Mouse (Mus musculus) hindbrain, embryonic 12.5 days (tissue): Measurements from ENCODE around the gene Chil3. TPM values are rescaled to one million over a fixed set of nuclear protein-coding genes. Genes with fewer than 3 reads are reported as not detected.

Source experiments
- ATAC-seq: fragments of 200-750 bp; cut with Nextera tagmentation; 2 replicates; pipeline ENCODE4 v1.8.0; 2017; ENCODE audit warnings: moderate TSS enrichment; ENCODE audit not compliant: low FRiP score
- H3K27ac ChIP-seq: fragments of 300-500 bp; sonication (generic); 2 replicates; pipeline ENCODE4 v1.5.1; 2016; ENCODE audit warnings: mild to moderate bottlenecking
- H3K27me3 ChIP-seq: fragments of 300-500 bp; sonication (generic); 2 replicates; pipeline ENCODE4 v1.6.1; 2016; ENCODE audit warnings: mild to moderate bottlenecking
- H3K36me3 ChIP-seq: fragments of 300-500 bp; sonication (generic); 2 replicates; pipeline ENCODE4 v1.6.1; 2016; ENCODE audit warnings: mild to moderate bottlenecking
- H3K4me1 ChIP-seq: fragments of 300-500 bp; sonication (generic); 2 replicates; pipeline ENCODE4 v1.6.1; 2016
- H3K4me2 ChIP-seq: fragments of 300-500 bp; sonication (generic); replicated peaks from 2 replicates; pipeline ENCODE4 v1.6.1; 2016; ENCODE audit warnings: mild to moderate bottlenecking
- H3K4me3 ChIP-seq: fragments of 300-500 bp; sonication (generic); 2 replicates; pipeline ENCODE4 v1.5.1; 2016; ENCODE audit warnings: mild to moderate bottlenecking
- H3K9ac ChIP-seq: fragments of 300-500 bp; sonication (generic); 2 replicates; pipeline ENCODE4 v1.6.1; 2016; ENCODE audit warnings: mild to moderate bottlenecking, moderate library complexity
- H3K9me3 ChIP-seq: fragments of 300-500 bp; sonication (generic); replicated peaks from 2 replicates; pipeline ENCODE4 v1.6.1; 2016; ENCODE audit warnings: mild to moderate bottlenecking
- WGBS: fragments of 180-500 bp; shearing (Covaris S2); methylation state at CpG from one replicate; pipeline ENCODE4 v1.1.7; 2016; 5-methylcytosine and 5-hydroxymethylcytosine counted together
- polyA plus RNA-seq: library from polyadenylated mRNA; unstranded; fragments of >200 nt; fragmentation: Nextera tagmentation; extraction: Ambion mirVana; gene quantifications from 2 replicates; pipeline ENCODE4 v1.2.1, GENCODE M21; 2016

Gene Chil3
- polyA plus RNA-seq, 1 experiment from 2014 or later, result not detected

DNA sequence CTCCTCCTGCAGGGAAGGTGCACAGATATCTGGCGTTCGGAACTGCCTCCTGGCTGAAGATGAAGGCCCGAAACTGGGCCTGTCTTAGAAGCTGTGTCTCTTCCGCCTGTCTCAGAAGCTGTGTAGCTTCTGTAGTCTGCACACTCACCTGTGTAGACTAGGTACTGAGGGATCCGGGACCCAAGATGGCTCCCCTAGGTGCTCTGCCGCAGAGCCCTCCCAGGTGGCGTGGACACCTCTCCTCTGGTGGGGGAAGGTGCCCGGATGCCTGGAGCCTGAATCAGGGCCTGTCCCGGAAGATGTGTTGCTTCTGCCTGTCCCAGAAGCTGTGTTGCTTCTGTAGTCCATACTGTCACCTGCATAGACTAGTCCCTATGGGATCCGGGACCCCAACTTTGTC, 23.3 kb downstream of the Chil3 start:
- H3K27ac ChIP-seq, result no peak overlapping the region
- H3K9ac ChIP-seq, result no peak overlapping the region
- no peaks in the 10 kb centered on the region for H3K27me3 ChIP-seq
- 91% methylated on average over 10 of the region's 10 CpGs for WGBS
- no peak overlapping the region for H3K4me2 ChIP-seq
- no peak for ATAC-seq
- H3K4me3 ChIP-seq, result no peak overlapping the region
- peaks cover 13% of the 10 kb centered on the region for H3K9me3 ChIP-seq
- no peaks in the 10 kb centered on the region for H3K36me3 ChIP-seq
- H3K4me1 ChIP-seq, result no peaks in the 10 kb centered on the region

DNA sequence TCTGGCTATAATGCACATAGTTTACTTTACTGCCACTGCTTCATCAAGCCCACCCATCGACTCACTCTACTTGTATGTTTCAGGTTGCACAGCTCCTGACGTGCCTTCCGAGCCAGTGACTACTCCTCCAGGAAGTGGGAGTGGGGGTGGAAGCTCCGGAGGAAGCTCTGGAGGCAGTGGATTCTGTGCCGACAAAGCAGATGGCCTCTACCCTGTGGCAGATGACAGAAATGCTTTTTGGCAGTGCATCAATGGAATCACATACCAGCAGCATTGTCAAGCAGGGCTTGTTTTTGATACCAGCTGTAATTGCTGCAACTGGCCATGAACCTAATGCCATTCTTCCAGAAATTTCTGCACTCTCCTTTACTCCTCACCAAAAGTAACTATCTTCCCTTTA, 35.7 kb downstream of the Chil3 start:
- Histone ChIP-seq H3K4me2 (no peak overlapping the region), H3K4me3 (no peak overlapping the region), H3K36me3 (no peaks in the 10 kb centered on the region), H3K27ac (no peak overlapping the region), H3K9me3 (0 out of 2 replicates have a peak, but pooled peaks cover 4% of the 10 kb centered on the region), H3K27me3 (no peaks in the 10 kb centered on the region), H3K9ac (no peak overlapping the region), H3K4me1 (no peaks in the 10 kb centered on the region)
- no peak for ATAC-seq
- 85% methylated on average over 5 of the region's 5 CpGs for WGBS

DNA sequence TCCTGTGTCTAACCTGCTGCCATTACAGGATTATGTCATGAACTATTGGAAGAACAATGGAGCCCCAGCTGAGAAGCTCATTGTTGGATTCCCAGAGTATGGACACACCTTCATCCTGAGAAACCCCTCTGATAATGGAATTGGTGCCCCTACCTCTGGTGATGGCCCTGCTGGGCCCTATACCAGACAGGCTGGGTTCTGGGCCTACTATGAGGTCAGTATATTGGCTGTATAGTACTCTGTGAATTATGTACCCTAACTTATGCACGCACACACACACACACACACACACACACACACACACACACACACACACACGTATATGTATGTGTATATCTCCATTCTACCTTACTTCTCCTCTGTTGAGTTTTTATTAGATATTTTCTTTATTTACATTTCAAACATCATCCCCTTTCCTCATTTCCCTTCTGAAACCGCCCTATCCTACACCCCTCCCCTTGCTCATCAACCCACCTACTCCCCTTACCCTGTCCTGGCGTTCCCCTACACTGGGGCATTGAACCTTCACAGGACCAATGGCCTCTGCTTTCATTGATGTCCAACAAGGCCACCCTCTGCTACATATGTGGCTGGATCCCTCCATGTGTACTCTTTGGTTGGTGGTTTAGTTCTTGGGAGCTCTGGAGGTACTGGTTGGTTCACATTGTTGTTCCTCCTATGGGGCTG, 38.4 kb downstream of the Chil3 start:
- Histone ChIP-seq H3K27ac (no peak overlapping the region), H3K4me1 (no peaks in the 10 kb centered on the region), H3K9ac (no peak overlapping the region), H3K36me3 (no peaks in the 10 kb centered on the region), H3K4me3 (no peak overlapping the region), H3K4me2 (no peak overlapping the region), H3K9me3 (peaks cover 10% of the 10 kb centered on the region; the same call in 1 of the 2 replicates), H3K27me3 (no peaks in the 10 kb centered on the region)
- WGBS, result 83% methylated on average over 4 of the region's 4 CpGs
- ATAC-seq, result peak; percentile 53

DNA sequence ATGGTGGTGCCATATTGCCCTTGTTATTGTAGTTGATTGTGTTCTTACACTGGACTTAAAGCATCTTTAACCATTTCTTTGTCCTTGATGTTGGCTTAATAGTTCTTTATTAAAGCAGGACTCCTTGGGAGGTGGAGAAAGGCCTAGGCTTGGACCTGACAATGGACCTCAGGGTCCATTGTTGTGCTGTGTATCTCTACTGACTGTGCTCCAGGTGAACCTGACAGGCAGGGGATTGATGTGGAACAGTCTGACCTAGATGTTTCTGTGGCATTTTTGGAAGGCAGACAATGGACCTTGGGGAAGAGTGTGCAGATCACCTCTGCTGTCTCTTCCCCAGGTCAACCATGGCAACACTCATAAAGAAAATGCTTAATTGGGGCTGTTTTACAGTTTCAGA, 40.4 kb downstream of the Chil3 start:
- ATAC-seq, result no peak
- Histone ChIP-seq H3K27ac (no peak overlapping the region), H3K27me3 (no peaks in the 10 kb centered on the region), H3K4me3 (no peak overlapping the region), H3K4me1 (no peaks in the 10 kb centered on the region), H3K4me2 (no peak overlapping the region), H3K9ac (no peak overlapping the region), H3K9me3 (peaks cover 12% of the 10 kb centered on the region; the same call in 1 of the 2 replicates), H3K36me3 (no peaks in the 10 kb centered on the region)

DNA sequence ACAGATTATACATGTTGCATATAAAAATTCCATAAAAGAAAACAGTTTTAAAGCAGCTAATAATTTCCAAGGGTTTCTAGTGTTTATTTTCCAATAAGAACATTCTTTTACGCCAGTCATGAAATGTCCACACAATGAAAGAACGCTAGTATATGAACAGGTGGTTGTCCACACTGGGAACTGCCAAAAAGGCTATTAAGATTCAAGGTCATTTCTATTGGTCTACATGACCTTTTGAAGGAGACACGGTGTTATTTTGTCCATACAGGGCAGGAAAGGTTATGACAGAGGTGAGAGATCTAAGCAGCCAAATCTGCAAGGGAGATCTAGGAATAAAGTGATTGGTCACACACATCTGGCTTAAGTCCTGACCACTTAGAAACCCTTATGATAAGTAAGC, 54.4 kb downstream of the Chil3 start, which contains the start of gene Chia1:
Gene Chia1 (plus strand): TSS at position 301 of the 400 bp plus-strand sequence.
- Histone ChIP-seq H3K4me3 (no peak within 1 kb of the TSS), H3K27ac (no peak within 1 kb of the TSS), H3K4me1 (no peaks in the 10 kb centered on the region), H3K9me3 (no peaks in the 10 kb centered on the region), H3K4me2 (no peak within 1 kb of the TSS), H3K36me3 (no peaks in the 10 kb centered on the region), H3K27me3 (no peaks in the 10 kb centered on the region), H3K9ac (no peak within 1 kb of the TSS)
- 82% methylated on average over 3 of the region's 3 CpGs for WGBS
- no peak for ATAC-seq

Other genes with a start within 250 kb of the Chil3 start
- 0.21 and 0.59 TPM in 2 replicates for gene I830077J02Rik, start 234.9 kb downstream of the Chil3 start, polyA plus RNA-seq
- gene Wdr77, start 208.2 kb downstream of the Chil3 start, polyA plus RNA-seq, result 87.2 and 101 TPM in 2 replicates
- gene Atp5f1, start 207.5 kb downstream of the Chil3 start, polyA plus RNA-seq, result 442 and 470 TPM in 2 replicates
- gene Ovgp1, start 193.9 kb downstream of the Chil3 start, polyA plus RNA-seq, result 2.6 and 2.8 TPM in 2 replicates
- 4.6 and 5.3 TPM in 2 replicates for gene Pifo, start 152.9 kb downstream of the Chil3 start, polyA plus RNA-seq
- gene Chil5, start 134.8 kb downstream of the Chil3 start, polyA plus RNA-seq, result not detected in 2 replicates
- gene Chia1, start 54.3 kb downstream of the Chil3 start, polyA plus RNA-seq, result 0.36 and 0.55 TPM in 2 replicates
- gene Chil4, start 51.9 kb upstream of the Chil3 start, polyA plus RNA-seq, result not detected in 2 replicates
- gene Chil6, start 238.6 kb upstream of the Chil3 start, polyA plus RNA-seq, result not detected in 2 replicates